Mouse (Mus musculus) lung, postnatal 0 days (tissue): Measurements from ENCODE around the gene St6galnac4.

ENCODE experiments used
- CTCF ChIP-seq: IDR thresholded peaks from 2 replicates; pipeline ENCODE4 v1.5.1; 2016; ENCODE audit warnings: antibody characterized with exemption, mild to moderate bottlenecking
- EP300 ChIP-seq: IDR thresholded peaks from 2 replicates; pipeline ENCODE4 v1.6.1; 2016; ENCODE audit warnings: antibody characterized with exemption, mild to moderate bottlenecking, control low read depth

GRCm38 (mm10) chr2:32644799-32645475 lies 58.0 kb downstream of the St6galnac4 start:
- no peak for TF ChIP-seq EP300
- no peak for TF ChIP-seq CTCF
